Mouse (Mus musculus) thymus, adult 2 months (tissue): ENCODE measurements at regions not wholly inside any gene's neighbourhood (a gene's known extent, or its start where the extent isn't known, plus 50 kb on each side); places are given as distances from the start of the nearest gene placed in this dataset.

ENCODE experiments used
- CTCF ChIP-seq: fragments of 200-500 bp; IDR thresholded peaks from 2 replicates; pipeline ENCODE4 v1.5.1; 2012; ENCODE audit warnings: mild to moderate bottlenecking, control low read depth, low read length, moderate library complexity, borderline replicate concordance; ENCODE audit not compliant: control insufficient read depth, poor library complexity, insufficient read depth; ENCODE audit errors: extremely low read depth
- POLR2A ChIP-seq: fragments of 200-500 bp; IDR thresholded peaks from 2 replicates; pipeline ENCODE4 v1.6.1; 2012; ENCODE audit warnings: mild to moderate bottlenecking, low read length, control low read depth, moderate library complexity; ENCODE audit not compliant: control insufficient read depth, poor library complexity, insufficient read depth; ENCODE audit errors: extremely low read depth

DNA sequence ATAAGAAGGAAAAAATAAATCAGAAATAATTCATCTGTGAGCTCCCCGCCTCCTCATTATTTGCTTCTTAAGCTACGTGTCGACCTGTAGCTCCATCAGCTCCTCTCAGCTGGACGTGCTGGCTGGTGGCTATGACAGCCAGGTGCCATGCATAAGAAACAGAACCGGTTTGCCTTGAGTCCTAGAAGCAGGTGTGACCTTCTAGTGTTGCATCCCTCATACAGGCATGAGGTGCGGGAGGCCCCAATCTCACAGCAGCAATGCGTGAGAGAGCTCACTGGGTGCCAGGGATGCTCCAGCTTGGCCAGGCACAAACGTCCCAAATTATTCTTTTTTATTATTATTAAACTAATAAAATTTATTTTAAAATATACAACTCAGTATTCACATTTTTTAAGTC is 153.0 kb downstream of the Thbs2 start:
- TF ChIP-seq CTCF (no peak), POLR2A (no peak)
